Mouse (Mus musculus) liver, adult 2 months (tissue): Measurements from ENCODE around the gene Fem1a.

Source experiments
- CTCF ChIP-seq: fragments of 200-500 bp; IDR thresholded peaks from 2 replicates; pipeline ENCODE4 v1.5.1; 2011; ENCODE audit warnings: low read depth, low read length, control low read depth
- POLR2A ChIP-seq: fragments of 200-500 bp; IDR thresholded peaks from 2 replicates; pipeline ENCODE4 v1.6.1; 2011; ENCODE audit warnings: low read length, control low read depth; ENCODE audit not compliant: insufficient read depth; ENCODE audit errors: extremely low read depth

GRCm38 (mm10) chr17:56254695-56255094 lies 1.9 kb upstream of the Fem1a start:
- TF ChIP-seq CTCF (no peak), POLR2A (no peak)
